Mouse (Mus musculus): ENCODE measurements at regions not wholly inside any gene's neighbourhood (a gene's known extent, or its start where the extent isn't known, plus 50 kb on each side); places are given as distances from the start of the nearest gene placed in this dataset.

DNA sequence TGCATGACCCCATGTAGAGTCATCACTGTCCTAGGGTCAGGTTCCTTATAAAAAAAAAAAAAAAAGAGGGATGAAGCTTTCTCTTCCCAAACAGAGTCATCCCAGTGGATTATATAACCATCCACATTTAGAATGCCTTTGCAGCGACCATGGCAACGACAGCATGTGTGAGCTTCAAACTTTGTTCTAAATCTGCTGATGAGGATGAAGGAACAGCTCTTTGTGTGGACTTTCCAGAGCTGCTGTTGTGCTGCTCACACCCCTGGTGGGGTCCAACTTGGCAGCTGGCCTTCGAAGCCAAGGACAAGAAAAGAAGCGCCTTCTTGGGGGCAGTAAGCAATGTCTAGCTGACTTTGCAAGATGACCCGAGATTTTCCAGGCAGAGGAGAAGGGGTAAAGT lies 115.6 kb upstream of the Ptprt start:
- TF ChIP-seq CTCF (IDR thresholded peaks at IDR 0.05 in 2 of 3, conservative IDR thresholded peaks at IDR 0.05 in 1 of 3; ENCODE audit: control insufficient read depth in 1 of 3, insufficient read depth in 1 of 3, low read depth in 2 of 3, low read length in 3 of 3, poor library complexity in 1 of 3, severe bottlenecking in 1 of 3) = no peak
- no peak for TF ChIP-seq ETS1 (IDR thresholded peaks at IDR 0.05; ENCODE audit: low read depth, low read length)
- no peak for TF ChIP-seq GATA1 (IDR thresholded peaks at IDR 0.05; ENCODE audit: low read depth, low read length)
- no peak for TF ChIP-seq TAL1 (IDR thresholded peaks at IDR 0.05; ENCODE audit: low read length)
- TF ChIP-seq TCF12 (IDR thresholded peaks at IDR 0.05; ENCODE audit: low read depth, low read length) = no peak
- TF ChIP-seq RCOR1 (IDR thresholded peaks at IDR 0.05; ENCODE audit: low read depth, low read length) = no peak
- H3K27ac ChIP-seq (ENCODE audit: control insufficient read depth, low read depth, low read length) = no peak overlapping the region
- H3K79me2 ChIP-seq (ENCODE audit: control insufficient read depth, insufficient read depth, low read length, poor library complexity) = no peaks in the 10 kb centered on the region
- H3K27me3 ChIP-seq (ENCODE audit: control insufficient read depth in 1 of 2, insufficient read depth in 2 of 2, low read length in 2 of 2) = no peaks in the 10 kb centered on the region
- no peak overlapping the region for H3K9ac ChIP-seq (ENCODE audit: control insufficient read depth, low read depth, low read length, poor library complexity, severe bottlenecking)
- H3K9me3 ChIP-seq (replicated peaks; ENCODE audit: insufficient read depth, low read length) = no peaks in the 10 kb centered on the region
- no peak for DNase-seq (ENCODE audit: low read depth, low spot score)
- H3K36me3 ChIP-seq (ENCODE audit: control insufficient read depth in 1 of 2, insufficient read depth in 2 of 2, low read length in 2 of 2) = no peaks in the 10 kb centered on the region
- H3K4me1 ChIP-seq (ENCODE audit: control insufficient read depth in 1 of 2, insufficient read depth in 2 of 2, low read length in 2 of 2) = no peaks in the 10 kb centered on the region
- H3K4me3 ChIP-seq (ENCODE audit: control insufficient read depth in 1 of 2, insufficient read depth in 1 of 2, low read depth in 2 of 2, low read length in 2 of 2) = no peak overlapping the region

DNA sequence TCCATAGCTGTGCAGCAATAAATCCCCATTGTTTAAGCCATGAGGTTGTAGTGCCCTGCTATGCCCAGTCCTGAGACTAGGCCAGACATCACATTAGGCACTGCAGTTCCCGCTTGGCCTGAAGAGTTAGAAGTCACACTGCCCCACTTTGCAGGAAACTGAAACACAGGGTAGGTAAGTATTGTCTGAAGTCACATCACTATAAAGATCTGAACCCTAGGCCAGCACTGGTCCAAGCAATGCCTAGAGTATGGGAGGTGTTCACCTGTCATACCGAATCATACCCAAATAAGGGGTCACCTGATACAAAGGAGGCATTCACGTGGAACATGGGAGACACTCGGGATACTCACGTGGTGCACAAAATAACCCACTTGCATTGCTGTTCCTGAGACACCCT lies 111.6 kb upstream of the Ptprt start:
- no peaks in the 10 kb centered on the region for H3K36me3 ChIP-seq (ENCODE audit: control insufficient read depth in 1 of 2, insufficient read depth in 2 of 2, low read length in 2 of 2)
- no peak for DNase-seq (ENCODE audit: low read depth, low spot score)
- no peaks in the 10 kb centered on the region for H3K9me3 ChIP-seq (replicated peaks; ENCODE audit: insufficient read depth, low read length)
- H3K27me3 ChIP-seq (ENCODE audit: control insufficient read depth in 1 of 2, insufficient read depth in 2 of 2, low read length in 2 of 2) = no peaks in the 10 kb centered on the region
- TF ChIP-seq ZNF384 (IDR thresholded peaks at IDR 0.05; ENCODE audit: low read depth, low read length) (no peak), MYC (IDR thresholded peaks at IDR 0.05; ENCODE audit: low read depth, low read length) (no peak), POLR2A (IDR thresholded peaks at IDR 0.05; ENCODE audit: control insufficient read depth in 1 of 2, insufficient read depth in 1 of 2, low read depth in 1 of 2, low read length in 2 of 2, poor library complexity in 1 of 2) (no peak)
- H3K9ac ChIP-seq (ENCODE audit: control insufficient read depth, low read depth, low read length, poor library complexity, severe bottlenecking) = no peak overlapping the region
- no peak overlapping the region for H3K4me3 ChIP-seq (ENCODE audit: control insufficient read depth in 1 of 2, insufficient read depth in 1 of 2, low read depth in 2 of 2, low read length in 2 of 2)
- no peaks in the 10 kb centered on the region for H3K4me1 ChIP-seq (ENCODE audit: control insufficient read depth in 1 of 2, insufficient read depth in 2 of 2, low read length in 2 of 2)
- no peak overlapping the region for H3K27ac ChIP-seq (ENCODE audit: control insufficient read depth, low read depth, low read length)
- no peaks in the 10 kb centered on the region for H3K79me2 ChIP-seq (ENCODE audit: control insufficient read depth, insufficient read depth, low read length, poor library complexity)

DNA sequence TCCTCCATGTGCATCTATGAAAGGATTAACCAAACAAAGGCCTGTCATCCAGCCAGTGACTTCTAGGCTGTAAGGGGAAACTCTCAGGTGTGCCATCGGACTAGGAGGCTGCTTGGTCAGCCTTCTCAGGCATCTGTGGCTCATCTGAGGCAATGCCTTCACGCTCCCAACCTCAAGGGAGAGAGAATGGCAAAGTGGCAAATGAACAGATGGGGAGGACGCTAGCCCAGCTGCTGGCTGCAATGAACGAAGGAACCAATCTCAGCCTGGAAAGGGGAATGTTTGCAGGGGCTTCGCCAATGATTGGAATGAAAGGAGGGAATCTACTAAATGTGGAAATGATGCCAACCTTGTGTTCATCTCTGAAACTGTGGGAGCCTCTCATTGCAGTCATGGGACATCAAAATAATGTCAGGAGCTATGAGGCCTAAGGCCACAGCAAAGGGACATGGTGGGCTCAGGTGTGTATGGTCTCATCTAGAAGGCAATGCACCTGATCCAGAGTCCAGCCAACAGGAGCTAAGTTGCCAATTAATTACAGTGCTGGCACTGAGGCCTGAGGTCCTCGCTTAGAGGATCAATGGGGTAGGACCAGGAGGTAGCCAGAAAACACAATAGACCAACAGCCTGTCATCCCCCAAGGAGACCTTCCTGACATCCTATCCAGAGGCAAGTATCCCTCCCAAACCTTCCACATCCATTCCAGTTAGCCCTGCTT lies 108.9 kb upstream of the Ptprt start:
- H3K79me2 ChIP-seq (ENCODE audit: control insufficient read depth, insufficient read depth, low read length, poor library complexity) = no peaks in the 10 kb centered on the region
- H3K9me3 ChIP-seq (replicated peaks; ENCODE audit: insufficient read depth, low read length) = no peaks in the 10 kb centered on the region
- no peak for TF ChIP-seq MAX (IDR thresholded peaks at IDR 0.05; ENCODE audit: low read length)
- no peak for TF ChIP-seq SMC3 (IDR thresholded peaks at IDR 0.05; ENCODE audit: low read depth, low read length)
- no peak for TF ChIP-seq MXI1 (IDR thresholded peaks at IDR 0.05; ENCODE audit: low read depth, low read length)
- no peak for TF ChIP-seq JUND (IDR thresholded peaks at IDR 0.05; ENCODE audit: low read depth, low read length)
- TF ChIP-seq RAD21 (IDR thresholded peaks at IDR 0.05; ENCODE audit: low read depth, low read length) = no peak
- TF ChIP-seq ETS1 (IDR thresholded peaks at IDR 0.05; ENCODE audit: low read depth, low read length) = no peak
- no peak for TF ChIP-seq E2F4 (IDR thresholded peaks at IDR 0.05; ENCODE audit: borderline replicate concordance, low read depth, low read length)
- TF ChIP-seq TCF12 (IDR thresholded peaks at IDR 0.05; ENCODE audit: low read depth, low read length) = no peak
- H3K4me3 ChIP-seq (ENCODE audit: control insufficient read depth in 1 of 2, insufficient read depth in 1 of 2, low read depth in 2 of 2, low read length in 2 of 2) = no peak overlapping the region
- no peak for DNase-seq (ENCODE audit: low read depth, low spot score)
- H3K27me3 ChIP-seq (ENCODE audit: control insufficient read depth in 1 of 2, insufficient read depth in 2 of 2, low read length in 2 of 2) = no peaks in the 10 kb centered on the region
- no peaks in the 10 kb centered on the region for H3K36me3 ChIP-seq (ENCODE audit: control insufficient read depth in 1 of 2, insufficient read depth in 2 of 2, low read length in 2 of 2)
- H3K27ac ChIP-seq (ENCODE audit: control insufficient read depth, low read depth, low read length) = no peak overlapping the region
- H3K9ac ChIP-seq (ENCODE audit: control insufficient read depth, low read depth, low read length, poor library complexity, severe bottlenecking) = no peak overlapping the region
- no peaks in the 10 kb centered on the region for H3K4me1 ChIP-seq (ENCODE audit: control insufficient read depth in 1 of 2, insufficient read depth in 2 of 2, low read length in 2 of 2)
